Mouse (Mus musculus) testis, adult 2 months (tissue): Measurements from ENCODE around the gene Gm29094.
"Not testable (repeated sequence)": the region's sequence is repeated elsewhere in the genome, so short reads cannot be mapped to it uniquely, and the experiment has no call there.

ENCODE experiments used
- CTCF ChIP-seq: fragments of 200-500 bp; IDR thresholded peaks from 2 replicates; pipeline ENCODE4 v1.5.1; 2012; ENCODE audit warnings: low read depth, mild to moderate bottlenecking, inconsistent platforms, low read length, moderate library complexity; ENCODE audit not compliant: control insufficient read depth, insufficient read depth, insufficient replicate concordance
- POLR2A ChIP-seq: fragments of 200-500 bp; IDR thresholded peaks from 2 replicates; pipeline ENCODE4 v1.6.1; 2012; ENCODE audit warnings: low read depth, mild to moderate bottlenecking, inconsistent platforms, low read length, moderate library complexity; ENCODE audit not compliant: control insufficient read depth

DNA sequence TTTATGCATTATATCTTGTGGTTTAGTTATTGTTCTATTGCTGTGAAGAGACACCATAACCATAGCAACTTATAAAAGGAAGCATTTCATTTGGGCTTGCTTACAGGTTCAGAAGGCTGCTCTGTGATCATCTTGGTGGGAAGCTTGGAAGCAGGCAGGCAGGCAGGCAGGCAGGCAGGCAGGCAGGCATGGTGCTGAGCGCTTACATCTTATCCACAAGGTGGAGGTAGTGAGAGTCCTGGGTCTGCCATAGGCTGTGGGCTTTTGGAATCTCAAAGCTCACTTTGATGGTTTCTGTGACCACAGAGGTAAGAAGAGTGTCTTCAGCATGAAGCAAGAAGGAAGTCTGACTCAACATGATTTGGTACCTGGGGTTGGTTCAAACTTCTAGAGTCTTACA lies 13.2 kb downstream of the Gm29094 start:
- TF ChIP-seq CTCF, POLR2A: not testable (repeated sequence)
